Mouse (Mus musculus) layer of hippocampus, postnatal 14 days (tissue): ENCODE measurements around the gene Wdr43. TPM values are rescaled to one million over a fixed set of nuclear protein-coding genes. Genes with fewer than 3 reads are reported as not detected.
A peak's percentile ranks its signal among the peaks of the same experiment; 100 is the strongest.

Source experiments
- DNase-seq, 2 experiments: peaks; one replicate each; pipeline ENCODE4 v3.0.0; 2021 to 2022; ENCODE audit warnings: low spot score in 2 of 2, mixed read lengths in 1 of 2
- total RNA-seq, 2 experiments: library from RNA; stranded (reverse); gene quantifications; 2 replicates each; pipeline ENCODE4 v1.2.3; 2021

The Wdr43 gene
- total RNA-seq, 2 experiments from 2014 or later: 26.8 to 32.4 TPM

GRCm38 (mm10) chr17:71662751-71663250 is 47.1 kb downstream of the Wdr43 start:
- peak; percentile 73 to 84 for DNase-seq

- DNase-seq: no peak
These were observed 47.8 kb downstream of the Wdr43 start for GRCm38 (mm10) chr17:71663491-71663890.

GRCm38 (mm10) chr17:71664172-71664571 is 48.5 kb downstream of the Wdr43 start:
- no peak for DNase-seq

GRCm38 (mm10) chr17:71665201-71665600 is 49.5 kb downstream of the Wdr43 start:
- DNase-seq: no peak

- no peak for DNase-seq
These were observed 53.8 kb downstream of the Wdr43 start for GRCm38 (mm10) chr17:71669511-71669910.

- no peak for DNase-seq
These were observed 56.3 kb downstream of the Wdr43 start for GRCm38 (mm10) chr17:71671840-71672546.

GRCm38 (mm10) chr17:71673092-71673491 is 57.4 kb downstream of the Wdr43 start, which contains the start of gene Togaram2:
Gene Togaram2, plus strand, starts transcription at chr17:71673261.
- no peak for DNase-seq

- no peak for DNase-seq
These were observed 58.2 kb downstream of the Wdr43 start for GRCm38 (mm10) chr17:71673936-71674335.

- DNase-seq: no peak
These were observed 59.2 kb downstream of the Wdr43 start for GRCm38 (mm10) chr17:71674886-71675285.

GRCm38 (mm10) chr17:71681666-71682065 is 66.0 kb downstream of the Wdr43 start:
- no peak for DNase-seq

- no peak for DNase-seq
These were observed 66.7 kb downstream of the Wdr43 start for GRCm38 (mm10) chr17:71682379-71682778.

- DNase-seq: no peak
These were observed 67.6 kb downstream of the Wdr43 start for GRCm38 (mm10) chr17:71683281-71683680.

- DNase-seq: no peak
These were observed 68.5 kb downstream of the Wdr43 start for GRCm38 (mm10) chr17:71684103-71684608.

GRCm38 (mm10) chr17:71687436-71687835 is 71.7 kb downstream of the Wdr43 start:
- DNase-seq: no peak

GRCm38 (mm10) chr17:71689903-71690302 is 74.2 kb downstream of the Wdr43 start:
- DNase-seq: no peak

GRCm38 (mm10) chr17:71691361-71691875 is 75.7 kb downstream of the Wdr43 start:
- DNase-seq: no peak

- DNase-seq: peak in 1 of 2 experiments; percentile 47
These were observed 77.6 kb downstream of the Wdr43 start for GRCm38 (mm10) chr17:71693313-71693712.

GRCm38 (mm10) chr17:71693780-71694179 is 78.1 kb downstream of the Wdr43 start:
- no peak for DNase-seq

GRCm38 (mm10) chr17:71695151-71695550 is 79.5 kb downstream of the Wdr43 start:
- DNase-seq: no peak

GRCm38 (mm10) chr17:71695716-71696315 is 80.1 kb downstream of the Wdr43 start:
- DNase-seq: no peak

GRCm38 (mm10) chr17:71696396-71696795 is 80.7 kb downstream of the Wdr43 start:
- DNase-seq: no peak
